Mouse (Mus musculus) intestine, postnatal 0 days (tissue): ENCODE results near the gene Dag1. TPM values are rescaled to one million over a fixed set of nuclear protein-coding genes. Genes with fewer than 3 reads are reported as not detected.

Source experiments
- ATAC-seq: fragments of 200-750 bp; cut with Nextera tagmentation; 2 replicates; pipeline ENCODE4 v1.8.0; 2017; ENCODE audit warnings: mild to moderate bottlenecking, moderate TSS enrichment, moderate library complexity
- H3K27ac ChIP-seq: fragments of 300-500 bp; sonication (generic); 2 replicates; pipeline ENCODE4 v1.5.1; 2014; ENCODE audit warnings: mild to moderate bottlenecking, low read depth, low read length, moderate library complexity
- H3K27me3 ChIP-seq: fragments of 300-500 bp; sonication (generic); replicated peaks from 2 replicates; pipeline ENCODE4 v1.6.1; 2014; ENCODE audit warnings: low read length, mixed read lengths; ENCODE audit not compliant: control insufficient read depth, insufficient read depth
- H3K36me3 ChIP-seq: fragments of 300-500 bp; sonication (generic); 2 replicates; pipeline ENCODE4 v1.6.1; 2014; ENCODE audit warnings: mild to moderate bottlenecking, moderate library complexity; ENCODE audit not compliant: control insufficient read depth, insufficient read depth
- H3K4me1 ChIP-seq: fragments of 300-500 bp; sonication (generic); replicated peaks from 2 replicates; pipeline ENCODE4 v1.6.1; 2014; ENCODE audit warnings: antibody characterized with exemption, low read length, mixed read lengths; ENCODE audit not compliant: control insufficient read depth, insufficient read depth
- H3K4me2 ChIP-seq: fragments of 300-500 bp; sonication (generic); replicated peaks from 2 replicates; pipeline ENCODE4 v1.6.1; 2014; ENCODE audit warnings: low read depth, mild to moderate bottlenecking, moderate library complexity
- H3K4me3 ChIP-seq: fragments of 300-500 bp; sonication (generic); 2 replicates; pipeline ENCODE4 v1.5.1; 2014; ENCODE audit warnings: low read depth, low read length
- H3K9ac ChIP-seq: fragments of 300-500 bp; sonication (generic); 2 replicates; pipeline ENCODE4 v1.6.1; 2014; ENCODE audit warnings: mild to moderate bottlenecking, low read depth, low read length
- H3K9me3 ChIP-seq: fragments of 300-500 bp; sonication (generic); 2 replicates; pipeline ENCODE4 v1.6.1; 2016; ENCODE audit warnings: mixed run types; ENCODE audit not compliant: control insufficient read depth
- CTCF ChIP-seq: sonication (generic); IDR thresholded peaks from 2 replicates; pipeline ENCODE4 v1.5.1; 2016; ENCODE audit warnings: low read depth, mild to moderate bottlenecking, control low read depth, antibody characterized with exemption, moderate library complexity
- WGBS: fragments of 180-500 bp; shearing (Covaris S2); extraction: QIAGEN DNeasy Blood & Tissue Kit; methylation state at CpG from one replicate; pipeline ENCODE4 v1.1.7; 2014; 5-methylcytosine and 5-hydroxymethylcytosine counted together
- polyA plus RNA-seq: library from polyadenylated mRNA; unstranded; fragments of >200 nt; fragmentation: Nextera tagmentation; extraction: Ambion mirVana; gene quantifications from 2 replicates; pipeline ENCODE4 v1.2.1, GENCODE M21; 2015

Gene Dag1
- polyA plus RNA-seq, 1 experiment from 2014 or later: 44.6 TPM

DNA sequence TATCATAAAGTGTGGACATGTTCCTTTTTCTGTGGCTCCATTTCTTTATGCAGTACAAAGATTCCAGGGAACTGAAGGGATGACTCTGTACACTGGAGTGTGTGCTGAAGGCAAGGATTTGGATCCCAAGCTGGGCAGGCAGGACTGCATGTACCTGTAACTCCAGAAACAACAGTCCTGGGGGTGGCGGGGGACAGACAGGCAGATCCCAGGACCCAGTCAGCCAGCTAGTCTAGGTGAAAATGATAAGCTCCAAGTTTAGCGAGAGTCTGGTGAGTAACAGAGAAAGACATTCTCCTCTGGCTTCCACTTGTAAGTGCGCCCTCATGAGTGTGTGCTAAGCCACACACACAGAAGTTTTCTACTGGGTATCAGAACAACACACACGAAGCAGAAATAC is 3.2 kb downstream of the Dag1 start:
- Histone ChIP-seq H3K4me2 (no peak overlapping the region), H3K9me3 (no peaks in the 10 kb centered on the region), H3K27ac (no peak overlapping the region), H3K4me1 (peaks cover 16% of the 10 kb centered on the region; the same call in 1 of the 2 replicates), H3K36me3 (0 out of 2 replicates have a peak, but pooled peaks cover 4% of the 10 kb centered on the region), H3K4me3 (no peak overlapping the region), H3K27me3 (no peaks in the 10 kb centered on the region), H3K9ac (no peak overlapping the region)
- ATAC-seq: no peak
- WGBS: 72% methylated on average over 4 of the region's 4 CpGs
- TF ChIP-seq CTCF: no peak

DNA sequence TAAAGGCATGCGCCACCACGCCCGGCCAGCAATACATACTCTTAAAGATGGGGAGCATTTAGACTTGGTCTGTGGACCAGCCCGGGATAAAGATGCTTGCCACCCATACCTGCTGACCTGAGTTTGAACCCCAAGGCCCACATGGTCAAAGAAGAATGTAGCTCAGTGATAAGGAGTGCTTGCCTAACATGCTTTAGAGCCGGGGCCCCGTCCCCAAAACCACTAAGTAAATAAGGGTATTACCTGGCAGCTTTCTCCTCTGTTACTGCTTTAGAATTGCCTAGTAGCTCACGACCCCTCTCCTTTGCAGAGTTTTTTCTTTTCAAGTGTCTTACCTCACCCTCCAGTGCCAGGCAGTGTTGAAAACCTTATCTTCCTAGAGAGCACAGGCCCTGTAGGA is 11.0 kb downstream of the Dag1 start:
- Histone ChIP-seq H3K27me3 (no peaks in the 10 kb centered on the region), H3K4me3 (no peak overlapping the region), H3K9ac (no peak overlapping the region), H3K4me2 (no peak overlapping the region), H3K9me3 (no peaks in the 10 kb centered on the region), H3K4me1 (no peaks in the 10 kb centered on the region), H3K27ac (no peak overlapping the region), H3K36me3 (peaks cover 22% of the 10 kb centered on the region)
- ATAC-seq: no peak
- WGBS: 68% methylated on average over 7 of the region's 7 CpGs
- no peak for TF ChIP-seq CTCF

DNA sequence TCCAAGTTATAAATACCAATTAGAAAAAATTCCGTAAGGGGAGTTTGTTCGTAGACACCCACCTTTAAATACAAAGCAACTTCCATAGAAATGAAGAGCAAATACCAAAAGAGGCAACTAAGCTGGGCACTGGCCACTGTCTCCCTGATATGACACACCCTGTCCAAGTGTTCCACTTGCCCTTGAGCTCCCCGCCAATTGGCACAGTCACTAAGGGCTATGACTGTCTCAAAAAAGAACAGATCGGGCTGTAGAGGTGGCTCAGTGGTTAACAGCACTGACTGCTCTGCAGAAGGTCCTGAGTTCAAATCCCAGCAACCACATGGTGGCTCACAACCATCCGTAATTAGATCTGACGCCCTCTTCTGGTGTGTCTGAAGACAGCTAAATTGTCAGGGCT is 11.9 kb downstream of the Dag1 start:
- Histone ChIP-seq H3K9ac (no peak overlapping the region), H3K4me1 (no peaks in the 10 kb centered on the region), H3K27me3 (no peaks in the 10 kb centered on the region), H3K4me3 (no peak overlapping the region), H3K27ac (no peak overlapping the region), H3K36me3 (peaks cover 22% of the 10 kb centered on the region), H3K9me3 (no peaks in the 10 kb centered on the region), H3K4me2 (no peak overlapping the region)
- ATAC-seq: no peak
- TF ChIP-seq CTCF: no peak
- 91% methylated on average over 6 of the region's 6 CpGs for WGBS

DNA sequence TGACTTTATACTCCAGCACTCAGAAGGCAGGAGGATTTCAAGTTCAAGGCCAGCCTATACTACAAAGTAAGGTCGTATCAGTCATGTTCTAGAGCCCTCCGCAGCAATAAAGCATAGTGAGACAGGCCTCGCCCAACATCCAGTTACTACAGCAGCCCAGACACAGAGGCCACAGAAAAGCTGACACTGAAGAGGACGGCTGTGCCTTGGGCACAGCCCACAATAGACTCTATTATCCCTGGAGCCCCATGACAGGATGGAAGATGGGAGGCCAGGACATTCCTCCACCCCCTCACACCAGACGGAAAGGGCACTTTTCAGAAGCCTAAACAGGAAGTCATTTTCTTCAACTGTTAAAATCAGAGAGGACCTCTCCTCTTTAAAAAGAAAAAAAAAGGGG is 14.8 kb downstream of the Dag1 start:
- 36% methylated on average over 5 of the region's 5 CpGs for WGBS
- Histone ChIP-seq H3K36me3 (peaks cover 29% of the 10 kb centered on the region), H3K4me2 (no peak overlapping the region), H3K4me3 (no peak overlapping the region), H3K9ac (no peak overlapping the region), H3K4me1 (no peaks in the 10 kb centered on the region), H3K27ac (no peak overlapping the region), H3K27me3 (no peaks in the 10 kb centered on the region), H3K9me3 (no peaks in the 10 kb centered on the region)
- TF ChIP-seq CTCF: no peak
- ATAC-seq: 0 out of 2 replicates have a peak, but pooled peaks have one; percentile 38

DNA sequence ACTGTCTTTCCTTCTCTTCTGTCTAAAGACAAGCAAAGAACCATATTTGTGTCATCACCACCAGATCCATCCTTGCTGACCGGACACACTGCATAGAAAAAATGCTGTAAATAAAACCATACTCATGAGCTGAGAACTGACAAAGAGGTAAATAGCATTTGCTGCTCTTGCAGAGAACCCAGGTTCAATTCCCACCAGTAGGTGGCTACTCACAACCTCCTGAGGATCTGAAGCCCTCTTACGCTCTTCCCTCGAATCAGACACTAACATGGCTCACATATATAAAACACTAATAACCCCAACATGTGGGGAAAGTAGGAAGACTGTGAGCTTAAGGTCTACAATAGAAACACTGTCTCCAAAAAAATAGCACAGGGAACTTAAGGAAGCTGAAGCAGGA is 18.8 kb downstream of the Dag1 start:
- ATAC-seq: no peak
- Histone ChIP-seq H3K4me2 (no peak overlapping the region), H3K27ac (no peak overlapping the region), H3K4me1 (no peaks in the 10 kb centered on the region), H3K9me3 (no peaks in the 10 kb centered on the region), H3K9ac (no peak overlapping the region), H3K4me3 (no peak overlapping the region), H3K36me3 (peaks cover 17% of the 10 kb centered on the region; the same call in 1 of the 2 replicates), H3K27me3 (no peaks in the 10 kb centered on the region)
- 73% methylated on average over 3 of the region's 3 CpGs for WGBS
- peak; percentile 63 for TF ChIP-seq CTCF

DNA sequence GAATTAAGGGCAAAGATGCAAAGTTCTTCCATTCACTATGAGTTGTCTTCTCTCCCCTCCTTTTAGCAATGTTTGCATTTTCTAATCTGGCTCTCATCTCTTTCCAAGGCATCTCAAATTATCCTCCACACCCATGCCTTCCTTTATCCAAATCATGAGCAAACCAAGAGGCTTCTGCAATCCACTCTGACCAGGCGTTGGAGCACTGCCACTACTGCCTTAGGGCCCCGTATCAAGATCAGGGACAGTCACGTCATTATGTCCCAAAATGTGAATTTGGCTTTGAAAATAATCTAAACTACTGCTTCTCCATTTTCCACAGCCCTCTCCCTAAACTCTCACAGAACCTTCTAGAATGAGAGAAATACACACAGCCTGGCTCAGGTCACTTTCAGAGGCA is 19.2 kb downstream of the Dag1 start:
- Histone ChIP-seq H3K9me3 (no peaks in the 10 kb centered on the region), H3K27me3 (no peaks in the 10 kb centered on the region), H3K4me2 (no peak overlapping the region), H3K27ac (no peak overlapping the region), H3K4me3 (no peak overlapping the region), H3K9ac (no peak overlapping the region), H3K4me1 (no peaks in the 10 kb centered on the region), H3K36me3 (peaks cover 17% of the 10 kb centered on the region; the same call in 1 of the 2 replicates)
- 91% methylated on average over 3 of the region's 3 CpGs for WGBS
- TF ChIP-seq CTCF: no peak
- no peak for ATAC-seq

DNA sequence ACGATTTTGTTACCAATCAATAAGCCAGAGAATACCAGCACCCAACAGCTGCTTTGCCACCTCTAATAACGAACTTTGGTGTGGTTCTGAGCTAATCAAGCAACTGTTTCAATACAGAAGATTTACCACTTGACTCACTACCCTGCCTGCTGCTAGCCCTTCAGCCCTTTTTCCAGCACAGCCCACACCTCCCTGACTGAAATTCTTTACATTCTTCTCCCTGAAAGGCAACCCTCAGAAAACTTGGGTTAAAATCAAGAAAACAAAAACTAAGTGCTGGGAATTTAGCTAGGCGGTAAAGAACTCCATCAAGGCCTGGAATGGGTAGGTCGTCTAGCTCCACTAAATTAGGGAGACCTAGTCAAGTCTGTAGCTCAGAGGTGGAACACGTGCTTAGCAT is 23.8 kb downstream of the Dag1 start:
- no peaks in the 10 kb centered on the region for H3K27me3 ChIP-seq
- H3K9me3 ChIP-seq: no peaks in the 10 kb centered on the region
- ATAC-seq: no peak
- no peaks in the 10 kb centered on the region for H3K4me1 ChIP-seq
- WGBS: 60% methylated on average over 5 of the region's 5 CpGs
- H3K27ac ChIP-seq: no peak overlapping the region
- H3K9ac ChIP-seq: no peak overlapping the region
- H3K36me3 ChIP-seq: 0 out of 2 replicates have a peak, but pooled peaks cover 8% of the 10 kb centered on the region
- H3K4me3 ChIP-seq: no peak overlapping the region
- H3K4me2 ChIP-seq: no peak overlapping the region
- no peak for TF ChIP-seq CTCF
